Mouse (Mus musculus) ovary, adult 18-20 months (tissue): ENCODE measurements at regions not wholly inside any gene's neighbourhood (a gene's known extent, or its start where the extent isn't known, plus 50 kb on each side); places are given as distances from the start of the nearest gene placed in this dataset.
"Not testable (repeated sequence)": the region's sequence is repeated elsewhere in the genome, so short reads cannot be mapped to it uniquely, and the experiment has no call there.

Experiments used
- DNase-seq: peaks from one replicate; pipeline ENCODE4 v3.0.0; 2022; ENCODE audit warnings: low spot score, mixed read lengths

GRCm38 (mm10) chr14:46594151-46594550, 166.2 kb upstream of the Cdkn3 start:
- no peak for DNase-seq

GRCm38 (mm10) chr14:46591753-46592359, 168.5 kb upstream of the Cdkn3 start:
- no peak for DNase-seq

- DNase-seq, result no peak
These were observed 169.1 kb upstream of the Cdkn3 start for GRCm38 (mm10) chr14:46591211-46591610.

- no peak for DNase-seq
These were observed 174.2 kb upstream of the Cdkn3 start for GRCm38 (mm10) chr14:46586093-46586492.

GRCm38 (mm10) chr14:46578051-46579000, 182.0 kb upstream of the Cdkn3 start:
- DNase-seq, result no peak

GRCm38 (mm10) chr14:46575889-46576288, 184.5 kb upstream of the Cdkn3 start:
- DNase-seq, result no peak

GRCm38 (mm10) chr14:46575414-46575813, 184.9 kb upstream of the Cdkn3 start:
- DNase-seq, result no peak

GRCm38 (mm10) chr14:46573401-46573800, 182.9 kb upstream of the Bmp4 start:
- no peak for DNase-seq

- DNase-seq, result not testable (repeated sequence)
These were observed 182.5 kb upstream of the Bmp4 start for GRCm38 (mm10) chr14:46572972-46573371.

GRCm38 (mm10) chr14:46571841-46572240, 181.4 kb upstream of the Bmp4 start:
- DNase-seq, result no peak

GRCm38 (mm10) chr14:46569273-46569672, 178.8 kb upstream of the Bmp4 start:
- DNase-seq, result no peak

GRCm38 (mm10) chr14:46567411-46567780, 176.9 kb upstream of the Bmp4 start:
- DNase-seq, result no peak

GRCm38 (mm10) chr14:46566681-46567410, 176.4 kb upstream of the Bmp4 start:
- DNase-seq, result no peak

GRCm38 (mm10) chr14:46564998-46565397, 174.5 kb upstream of the Bmp4 start:
- DNase-seq, result no peak

GRCm38 (mm10) chr14:46562016-46562415, 171.5 kb upstream of the Bmp4 start:
- no peak for DNase-seq

- no peak for DNase-seq
These were observed 162.8 kb upstream of the Bmp4 start for GRCm38 (mm10) chr14:46553239-46553638.

GRCm38 (mm10) chr14:46546146-46546545, 155.7 kb upstream of the Bmp4 start:
- no peak for DNase-seq

- DNase-seq, result no peak
These were observed 149.2 kb upstream of the Bmp4 start for GRCm38 (mm10) chr14:46539466-46540187.

- no peak for DNase-seq
These were observed 145.7 kb upstream of the Bmp4 start for GRCm38 (mm10) chr14:46536002-46536762.

- no peak for DNase-seq
These were observed 142.2 kb upstream of the Bmp4 start for GRCm38 (mm10) chr14:46532697-46533096.

GRCm38 (mm10) chr14:46530452-46530851, 140.0 kb upstream of the Bmp4 start:
- no peak for DNase-seq
